Mouse (Mus musculus): ENCODE results near the gene Zfp965.
"Not testable (repeated sequence)": the region's sequence is repeated elsewhere in the genome, so short reads cannot be mapped to it uniquely, and the experiment has no call there.

Zfp965 gene

DNA sequence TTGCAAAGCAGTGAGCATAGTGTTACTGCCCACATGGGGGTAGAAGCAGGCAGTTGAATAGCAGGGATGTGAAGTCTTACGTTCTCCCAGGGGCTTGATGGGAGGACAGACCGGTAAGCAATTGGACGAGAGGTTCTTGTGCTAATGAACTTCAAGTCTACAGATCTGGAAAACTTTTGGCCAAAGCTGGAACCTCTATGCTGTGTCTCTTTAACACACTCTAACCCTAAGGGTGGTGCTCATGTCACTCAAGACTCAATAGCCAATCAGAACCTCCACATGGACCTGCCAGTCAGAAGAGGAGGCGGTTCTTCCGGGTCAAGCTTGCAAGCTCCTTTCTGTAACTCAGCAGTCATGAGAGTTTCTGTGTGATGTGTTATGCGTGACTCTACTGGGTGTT lies at the start of gene Zfp965:
Zfp965 (plus strand) TSS at position 301 of the 400 bp plus-strand sequence.
- DNase-seq: not testable (repeated sequence)

DNA sequence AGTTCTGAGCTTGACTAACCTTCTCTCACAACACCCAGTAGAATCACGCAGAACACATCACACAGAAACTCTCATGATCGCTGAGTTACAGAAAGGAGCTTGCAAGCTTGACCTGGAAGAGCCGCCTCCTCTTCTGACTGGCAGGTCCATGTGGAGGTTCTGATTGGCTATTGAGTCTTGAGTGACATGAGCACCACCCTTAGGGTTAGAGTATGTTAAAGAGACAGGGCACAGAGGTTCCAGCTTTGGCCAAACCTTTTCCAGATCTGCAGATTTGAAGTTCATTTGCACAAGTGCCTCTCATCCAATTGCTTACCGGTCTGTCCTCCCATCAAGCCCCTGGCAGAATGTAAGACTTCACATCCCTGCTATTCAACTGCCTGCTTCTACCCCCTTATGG lies 34.1 kb upstream of the Zfp965 start, which contains the start of gene Gm4724:
Gm4724 (minus strand) TSS at position 101 of the 400 bp plus-strand sequence.
- not testable (repeated sequence) for DNase-seq

All from thymus, postnatal 36 days (tissue).